Mouse (Mus musculus) pancreas, adult 10 weeks (tissue): Measurements from ENCODE around the gene Ublcp1. TPM values are rescaled to one million over a fixed set of nuclear protein-coding genes. Genes with fewer than 3 reads are reported as not detected.

Source experiments
- polyA plus RNA-seq: library from polyadenylated mRNA; stranded (reverse); fragments of 350-450 nt; fragmentation: Illumina TruSeq; extraction: RNeasy Lipid Tissue Mini Kit (QIAGEN cat#74804); gene quantifications from one replicate; pipeline ENCODE4 v1.2.3, GENCODE M21; 2015; ENCODE audit warnings: low read depth, low replicate concordance; ENCODE audit not compliant: insufficient read depth

The Ublcp1 gene
- 11.6 TPM for polyA plus RNA-seq

GRCm38 (mm10) chr11:44470432-44471336, at the start of gene Ublcp1:
Gene Ublcp1 (minus strand): TSS chr11:44470498.

DNA sequence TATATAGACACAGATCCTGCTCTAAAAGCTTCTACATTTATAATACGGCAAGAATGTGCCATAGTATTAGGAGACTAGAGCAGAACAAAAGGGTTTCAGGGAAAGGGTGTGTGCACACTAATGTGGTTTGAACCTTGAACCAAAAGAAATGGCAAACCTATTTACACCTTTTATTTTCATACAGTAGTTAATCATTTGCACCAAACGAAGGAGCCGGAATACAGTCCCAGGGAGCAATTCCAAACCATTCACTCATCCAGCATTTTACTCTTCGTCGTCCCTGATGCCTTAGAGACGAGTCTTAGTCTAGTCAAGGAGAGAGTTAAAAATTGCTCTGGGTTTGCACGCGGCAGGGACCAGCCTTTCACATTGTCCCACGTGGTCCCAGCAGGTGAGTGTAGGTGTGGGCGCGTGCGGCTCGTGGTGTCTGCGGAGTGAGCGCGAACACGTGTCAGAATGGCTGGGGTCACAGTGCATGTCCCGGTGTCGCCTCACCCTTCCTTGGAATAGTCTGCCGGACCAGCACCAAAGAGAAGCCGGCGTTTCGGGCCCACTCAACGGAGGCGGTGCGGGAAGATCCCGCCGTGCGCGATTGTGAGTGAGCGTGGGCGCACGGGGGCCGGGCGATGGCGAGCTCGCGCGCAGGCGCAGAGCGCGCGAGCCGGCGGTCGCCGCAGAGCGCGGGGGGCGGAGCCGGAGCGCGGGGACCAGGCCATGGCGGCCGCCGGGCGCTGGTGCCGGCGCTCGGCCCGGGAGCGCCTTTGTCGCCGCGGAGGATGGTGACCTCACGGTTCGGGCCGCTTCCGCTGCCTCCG, 48.2 kb upstream of the Ublcp1 start, which contains the start of gene Rnf145:
TSS of gene Rnf145 (plus strand) at position 684 of the 815 bp plus-strand sequence.

Other genes with a start within 250 kb of the Ublcp1 start
- gene Il12b, start 70.4 kb downstream of the Ublcp1 start, polyA plus RNA-seq: not detected
- 11.7 TPM for gene Rnf145, start 48.5 kb upstream of the Ublcp1 start, polyA plus RNA-seq
- gene Ebf1, start 146.8 kb upstream of the Ublcp1 start, polyA plus RNA-seq: 6.0 TPM